Mouse (Mus musculus): ENCODE measurements around the gene Hist1h2ab. TPM values are rescaled to one million over a fixed set of nuclear protein-coding genes. Genes with fewer than 3 reads are reported as not detected.

Hist1h2ab gene
- total and polyA plus RNA-seq, 3 experiments, result 8.0 to 2,219 TPM; not detected in 1

- no peak for TF ChIP-seq POLR2A (IDR thresholded peaks at IDR 0.05; ENCODE audit: control insufficient read depth in 1 of 2, insufficient read depth in 1 of 2, low read depth in 1 of 2, low read length in 2 of 2, poor library complexity in 1 of 2)
- no peak for TF ChIP-seq RAD21 (IDR thresholded peaks at IDR 0.05; ENCODE audit: low read depth, low read length)
- TF ChIP-seq EP300 (IDR thresholded peaks at IDR 0.05; ENCODE audit: low read depth in 1 of 2, low read length in 2 of 2), result no peak
- TF ChIP-seq NELFE (IDR thresholded peaks at IDR 0.05; ENCODE audit: low read depth, low read length), result no peak
- no peak for TF ChIP-seq RCOR1 (IDR thresholded peaks at IDR 0.05; ENCODE audit: low read depth, low read length)
- peaks cover 3 to 9% of the 10 kb centered on the region in 2 experiments for H3K4me1 ChIP-seq (ENCODE audit: control insufficient read depth in 1 of 2, insufficient read depth in 2 of 2, low read length in 2 of 2)
- H3K27me3 ChIP-seq (ENCODE audit: control insufficient read depth in 1 of 2, insufficient read depth in 2 of 2, low read length in 2 of 2), result no peaks in the 10 kb centered on the region
- no peaks in the 10 kb centered on the region for H3K9me3 ChIP-seq (replicated peaks; ENCODE audit: insufficient read depth, low read length)
- H3K36me3 ChIP-seq (ENCODE audit: control insufficient read depth in 1 of 2, insufficient read depth in 2 of 2, low read length in 2 of 2), result peaks cover 0 to 9% of the 10 kb centered on the region in 2 experiments; a peak in 2 of 4 replicates
- no peak overlapping the region for H3K4me3 ChIP-seq (ENCODE audit: control insufficient read depth in 1 of 2, insufficient read depth in 1 of 2, low read depth in 2 of 2, low read length in 2 of 2)
- H3K79me2 ChIP-seq (ENCODE audit: control insufficient read depth, insufficient read depth, low read length, poor library complexity), result no peaks in the 10 kb centered on the region
- no peak overlapping the region for H3K9ac ChIP-seq (ENCODE audit: control insufficient read depth, low read depth, low read length, poor library complexity, severe bottlenecking)
- no peak overlapping the region for H3K27ac ChIP-seq (ENCODE audit: control insufficient read depth, low read depth, low read length)
- DNase-seq (ENCODE audit: low read depth, low spot score), result no peak
These were observed 21.8 kb upstream of the Hist1h2ab start for GRCm38 (mm10) chr13:23729192-23729525.

GRCm38 (mm10) chr13:23729706-23730105 is 21.2 kb upstream of the Hist1h2ab start:
- Histone ChIP-seq H3K27me3 (ENCODE audit: control insufficient read depth in 1 of 2, insufficient read depth in 2 of 2, low read length in 2 of 2) (no peaks in the 10 kb centered on the region), H3K9ac (ENCODE audit: control insufficient read depth, low read depth, low read length, poor library complexity, severe bottlenecking) (no peak overlapping the region), H3K4me3 (ENCODE audit: control insufficient read depth in 1 of 2, insufficient read depth in 1 of 2, low read depth in 2 of 2, low read length in 2 of 2) (no peak overlapping the region), H3K9me3 (replicated peaks; ENCODE audit: insufficient read depth, low read length) (no peaks in the 10 kb centered on the region), H3K27ac (ENCODE audit: control insufficient read depth, low read depth, low read length) (no peak overlapping the region), H3K36me3 (ENCODE audit: control insufficient read depth in 1 of 2, insufficient read depth in 2 of 2, low read length in 2 of 2) (peaks cover 0 to 9% of the 10 kb centered on the region in 2 experiments; a peak in 2 of 4 replicates), H3K4me1 (ENCODE audit: control insufficient read depth in 1 of 2, insufficient read depth in 2 of 2, low read length in 2 of 2) (peaks cover 3 to 11% of the 10 kb centered on the region in 2 experiments), H3K79me2 (ENCODE audit: control insufficient read depth, insufficient read depth, low read length, poor library complexity) (no peaks in the 10 kb centered on the region)
- TF ChIP-seq HCFC1 (IDR thresholded peaks at IDR 0.05; ENCODE audit: low read depth, low read length) (no peak), BHLHE40 (IDR thresholded peaks at IDR 0.05; ENCODE audit: borderline replicate concordance, low read depth, low read length) (no peak), ETS1 (IDR thresholded peaks at IDR 0.05; ENCODE audit: low read depth, low read length) (no peak), ZMIZ1 (IDR thresholded peaks at IDR 0.05; ENCODE audit: low read depth, low read length) (no peak), MXI1 (IDR thresholded peaks at IDR 0.05; ENCODE audit: low read depth, low read length) (no peak), MAX (IDR thresholded peaks at IDR 0.05; ENCODE audit: low read length) (no peak), ZKSCAN1 (IDR thresholded peaks at IDR 0.05; ENCODE audit: low read depth, low read length) (no peak), RAD21 (IDR thresholded peaks at IDR 0.05; ENCODE audit: low read depth, low read length) (no peak), NRF1 (IDR thresholded peaks at IDR 0.05; ENCODE audit: insufficient read depth, low read depth, low read length, poor library complexity, severe bottlenecking) (no peak), SIN3A (IDR thresholded peaks at IDR 0.05; ENCODE audit: low read length) (no peak), CHD1 (IDR thresholded peaks at IDR 0.05; ENCODE audit: low read depth, low read length) (no peak), ZC3H11A (IDR thresholded peaks at IDR 0.05; ENCODE audit: low read depth, low read length) (no peak), POLR2AphosphoS2 (IDR thresholded peaks at IDR 0.05; ENCODE audit: low read length) (no peak), MYB (IDR thresholded peaks at IDR 0.05; ENCODE audit: low read depth, low read length) (no peak), CHD2 (IDR thresholded peaks at IDR 0.05; ENCODE audit: low read length) (no peak), JUND (IDR thresholded peaks at IDR 0.05; ENCODE audit: low read depth, low read length) (no peak), POLR2AphosphoS5 (IDR thresholded peaks at IDR 0.05; ENCODE audit: borderline replicate concordance, low read depth, low read length) (no peak), RCOR1 (IDR thresholded peaks at IDR 0.05; ENCODE audit: low read depth, low read length) (no peak), TBP (IDR thresholded peaks at IDR 0.05; ENCODE audit: low read depth, low read length) (no peak)
- no peak for DNase-seq (ENCODE audit: low read depth, low spot score)

Data from MEL (cell line).